In the genomic region with DNA sequence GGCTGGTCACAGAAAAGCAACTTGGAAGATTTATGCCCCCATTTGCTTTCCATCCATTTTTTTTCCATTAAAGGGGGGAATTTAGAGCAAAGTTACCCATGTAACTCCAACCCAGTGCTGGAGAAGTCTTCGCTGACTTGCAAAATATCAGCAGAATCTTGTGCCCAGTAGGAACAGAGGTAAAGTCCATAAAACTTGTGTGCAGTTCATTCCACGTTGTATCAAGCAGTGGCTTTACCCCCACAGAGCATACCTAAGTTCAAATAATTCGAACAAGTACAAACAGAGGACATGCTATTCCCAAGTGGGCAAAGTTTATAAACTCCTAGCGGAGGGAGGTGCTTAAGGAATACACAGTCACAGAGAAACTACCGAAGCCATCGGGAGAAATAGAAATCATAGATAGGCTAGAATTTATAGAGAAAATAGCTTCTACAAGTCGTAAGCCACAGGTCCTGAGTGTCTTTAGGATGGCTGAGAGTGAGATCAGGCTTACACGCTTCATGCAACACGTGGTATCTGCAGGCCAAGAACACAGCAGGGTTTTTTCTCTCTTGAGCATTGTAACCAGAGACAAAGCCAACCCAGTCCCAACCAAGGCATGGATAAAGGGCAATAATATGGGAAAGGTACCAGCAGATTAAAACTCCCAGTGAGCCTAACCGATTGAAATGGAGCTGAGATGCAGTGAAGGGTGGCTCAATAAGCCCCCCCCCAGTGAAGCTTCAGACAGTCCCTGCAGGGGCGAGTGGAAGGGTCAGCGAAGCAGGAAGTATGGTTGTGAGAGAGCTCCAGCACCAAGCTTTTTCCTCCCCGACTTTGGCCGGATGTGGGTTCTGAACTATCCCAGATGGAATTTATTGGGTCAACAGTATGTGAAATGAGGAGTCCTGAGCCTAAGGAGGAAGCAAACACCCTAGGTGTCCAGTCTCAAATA, we compare ENCODE assay signal across 10 mouse cellular contexts.
A peak's percentile ranks its signal among the peaks of the same experiment; 100 is the strongest.
DNase-seq lines count a peak whose midpoint lies in the region; ATAC-seq lines count a peak whose summit lies in the region.
"Had no signal": no experiment of that assay in that cellular context is flagged by ENCODE, and none has a peak within 500 bp of the region (broad histone marks: within the 10 kb centered on the region; RNA-seq: fewer than 3 reads in every experiment).

No protein-coding gene starts in this region.

- 69% methylated on average over 14 of the region's 14 CpGs for WGBS in midbrain, embryonic 10.5 days
- 62% methylated on average over 14 of the region's 14 CpGs for WGBS in midbrain, embryonic 16.5 days

- 0 out of 2 replicates have a peak overlapping the region, but pooled peaks have one; percentile 28 for H3K27ac ChIP-seq in midbrain, embryonic 10.5 days (replicated peaks)
- H3K27ac ChIP-seq in midbrain, embryonic 16.5 days (ENCODE audit: low read length), result no peak overlapping the region
- H3K27ac ChIP-seq: macrophage had no signal

- H3K36me3 ChIP-seq in midbrain, embryonic 10.5 days, result no peaks in the 10 kb centered on the region
- no peaks in the 10 kb centered on the region for H3K36me3 ChIP-seq in midbrain, embryonic 16.5 days (ENCODE audit: control insufficient read depth, insufficient read depth, low read length)

- no peaks in the 10 kb centered on the region for H3K27me3 ChIP-seq in midbrain, embryonic 10.5 days (ENCODE audit: low read depth, poor library complexity, severe bottlenecking)
- no peaks in the 10 kb centered on the region for H3K27me3 ChIP-seq in midbrain, embryonic 16.5 days (ENCODE audit: control insufficient read depth, insufficient read depth, low read depth, low read length)

- H3K4me3 ChIP-seq in midbrain, embryonic 10.5 days, result no peak overlapping the region
- H3K4me3 ChIP-seq in midbrain, embryonic 16.5 days (ENCODE audit: low read depth, low read length), result no peak overlapping the region

- H3K9me3 ChIP-seq in midbrain, embryonic 10.5 days (replicated peaks), result no peaks in the 10 kb centered on the region
- no peaks in the 10 kb centered on the region for H3K9me3 ChIP-seq in midbrain, embryonic 16.5 days (replicated peaks; ENCODE audit: control insufficient read depth, low read length, poor library complexity, severe bottlenecking)

- no peak overlapping the region for H3K9ac ChIP-seq in midbrain, embryonic 16.5 days (ENCODE audit: low read depth, low read length)

- H3K4me1 ChIP-seq in midbrain, embryonic 10.5 days, result peaks cover 14% of the 10 kb centered on the region
- peaks cover 4% of the 10 kb centered on the region; the same call in 1 of the 2 replicates for H3K4me1 ChIP-seq in midbrain, embryonic 16.5 days (ENCODE audit: control insufficient read depth, insufficient read depth, low read length)

- ATAC-seq in midbrain, embryonic 16.5 days, result no peak
- ATAC-seq: activated CD4-positive, CD25-positive, alpha-beta regulatory T cell, adult 4 months had no signal

- DNase-seq in embryo, embryonic 10 days (ENCODE audit: low spot score), result peak; percentile 16
- no peak for DNase-seq in embryo, embryonic 9.5 days (ENCODE audit: extremely low spot score)
- peak; percentile 14 for DNase-seq in midbrain, embryonic 10.5 days (ENCODE audit: low spot score)
- peak; percentile 40 for DNase-seq in kidney, adult 11 months
- peak; percentile 42 for DNase-seq in mesoderm, embryonic 11.5 days (ENCODE audit: low read depth, low spot score)
- no peak for DNase-seq in thymus, postnatal 14 days
- no peak for DNase-seq in cerebellum, adult 18-20 months

- no peak overlapping the region for H3K4me2 ChIP-seq in midbrain, embryonic 16.5 days (ENCODE audit: low read length)

Comparison
In these comparisons a context has a peak if more than half of its experiments do, and no peak if none do; other contexts are left out.
1. DNase-seq: peak in embryo, embryonic 10 days (single experiment), midbrain, embryonic 10.5 days (single experiment), kidney, adult 11 months (single experiment) and mesoderm, embryonic 11.5 days (single experiment); none in embryo, embryonic 9.5 days (single experiment), thymus, postnatal 14 days (single experiment) and cerebellum, adult 18-20 months (0 of 2).